Mouse (Mus musculus) heart, embryonic 11.5 days (tissue): ENCODE results near the gene Pigt. TPM values are rescaled to one million over a fixed set of nuclear protein-coding genes. Genes with fewer than 3 reads are reported as not detected.

Experiments used
- ATAC-seq: fragments of 200-750 bp; cut with Nextera tagmentation; replicated peaks from 2 replicates; pipeline ENCODE4 v1.8.0; 2017; ENCODE audit warnings: moderate library complexity; ENCODE audit not compliant: insufficient number of reproducible peaks, low FRiP score, low TSS enrichment
- H3K27ac ChIP-seq: fragments of 300-500 bp; sonication (generic); 2 replicates; pipeline ENCODE4 v1.5.1; 2014; ENCODE audit warnings: mild to moderate bottlenecking, low read depth, low read length
- H3K27me3 ChIP-seq: fragments of 300-500 bp; sonication (generic); 2 replicates; pipeline ENCODE4 v1.6.1; 2014; ENCODE audit warnings: mild to moderate bottlenecking, low read length, mixed read lengths; ENCODE audit not compliant: control insufficient read depth, insufficient read depth
- H3K36me3 ChIP-seq: fragments of 300-500 bp; sonication (generic); 2 replicates; pipeline ENCODE4 v1.6.1; 2014; ENCODE audit warnings: mild to moderate bottlenecking, low read length, moderate library complexity, mixed read lengths; ENCODE audit not compliant: control insufficient read depth, insufficient read depth
- H3K4me1 ChIP-seq: fragments of 300-500 bp; sonication (generic); 2 replicates; pipeline ENCODE4 v1.6.1; 2014; ENCODE audit warnings: low read length; ENCODE audit not compliant: control insufficient read depth, insufficient read depth
- H3K4me2 ChIP-seq: fragments of 300-500 bp; sonication (generic); 2 replicates; pipeline ENCODE4 v1.6.1; 2014; ENCODE audit warnings: mild to moderate bottlenecking, moderate library complexity
- H3K4me3 ChIP-seq: fragments of 300-500 bp; sonication (generic); 2 replicates; pipeline ENCODE4 v1.5.1; 2014; ENCODE audit warnings: low read depth, low read length
- H3K9ac ChIP-seq: fragments of 300-500 bp; sonication (generic); 2 replicates; pipeline ENCODE4 v1.6.1; 2014; ENCODE audit warnings: mild to moderate bottlenecking, low read depth, low read length, moderate library complexity
- H3K9me3 ChIP-seq: fragments of 300-500 bp; sonication (generic); replicated peaks from 2 replicates; pipeline ENCODE4 v1.6.1; 2016; ENCODE audit warnings: low read length; ENCODE audit not compliant: control insufficient read depth
- WGBS: fragments of 180-500 bp; shearing (Covaris S2); extraction: QIAGEN DNeasy Blood & Tissue Kit; methylation state at CpG from one replicate; pipeline ENCODE4 v1.1.7; 2014; ENCODE audit not compliant: insufficient replicate concordance; 5-methylcytosine and 5-hydroxymethylcytosine counted together
- polyA plus RNA-seq: library from polyadenylated mRNA; unstranded; fragments of >200 nt; fragmentation: Nextera tagmentation; extraction: Ambion mirVana; gene quantifications from 2 replicates; pipeline ENCODE4 v1.2.1, GENCODE M21; 2014

Gene Pigt
- polyA plus RNA-seq, 1 experiment from 2014 or later = 63.0 TPM

GRCm38 (mm10) chr2:164466787-164467186, 30.5 kb upstream of the Pigt start:
- Histone ChIP-seq H3K4me3 (no peak overlapping the region), H3K36me3 (peaks cover 4% of the 10 kb centered on the region), H3K9me3 (no peaks in the 10 kb centered on the region), H3K27ac (no peak overlapping the region), H3K27me3 (no peaks in the 10 kb centered on the region), H3K9ac (no peak overlapping the region), H3K4me1 (peaks cover 6% of the 10 kb centered on the region), H3K4me2 (no peak overlapping the region)
- no peak for ATAC-seq
- 62% methylated on average over 5 of the region's 5 CpGs for WGBS

GRCm38 (mm10) chr2:164470254-164470653, 27.1 kb upstream of the Pigt start:
- Histone ChIP-seq H3K27ac (no peak overlapping the region), H3K9me3 (no peaks in the 10 kb centered on the region), H3K27me3 (no peaks in the 10 kb centered on the region), H3K4me3 (no peak overlapping the region), H3K36me3 (no peaks in the 10 kb centered on the region; the same call in 1 of the 2 replicates), H3K4me2 (no peak overlapping the region), H3K4me1 (no peaks in the 10 kb centered on the region), H3K9ac (no peak overlapping the region)
- WGBS = 28% methylated on average over 10 of the region's 10 CpGs
- no peak for ATAC-seq

DNA sequence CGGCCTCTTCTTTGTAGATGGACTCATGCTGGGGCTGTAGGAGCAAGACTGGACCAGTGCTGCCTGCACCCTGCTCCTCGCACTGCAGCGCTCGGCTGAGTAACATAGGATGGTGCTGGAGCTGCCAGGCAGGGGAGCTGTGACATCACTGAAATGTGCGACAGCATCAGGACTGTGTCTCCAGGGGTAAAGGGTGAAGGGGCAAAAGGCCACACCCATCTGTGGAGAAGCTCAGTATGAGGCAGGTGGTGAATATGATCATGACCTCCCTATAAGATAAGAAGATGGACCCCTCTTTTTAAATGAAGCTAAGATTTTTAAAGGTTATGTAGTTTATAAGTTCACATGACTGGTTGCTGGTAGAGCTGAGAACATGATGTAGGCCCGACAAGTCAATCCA, 23.7 kb upstream of the Pigt start, which contains the start of gene Trp53tg5:
TSS of gene Trp53tg5 (minus strand) at position 101 of the 400 bp plus-strand sequence.
- Histone ChIP-seq H3K4me1 (no peaks in the 10 kb centered on the region), H3K4me3 (no peak within 1 kb of the TSS), H3K4me2 (no peak within 1 kb of the TSS), H3K27me3 (no peaks in the 10 kb centered on the region), H3K9me3 (no peaks in the 10 kb centered on the region), H3K9ac (peak within 1 kb of the TSS; percentile 22; the same call in 1 of the 2 replicates), H3K27ac (no peak within 1 kb of the TSS), H3K36me3 (no peaks in the 10 kb centered on the region)
- 0 out of 2 replicates have a peak, but pooled peaks have one; percentile 7 for ATAC-seq
- WGBS = 83% methylated on average over 6 of the region's 6 CpGs

- Histone ChIP-seq H3K4me2 (peak within 1 kb of the TSS; percentile 98), H3K4me1 (peaks cover 11% of the 10 kb centered on the region; the same call in 1 of the 2 replicates), H3K36me3 (no peaks in the 10 kb centered on the region), H3K9ac (peak within 1 kb of the TSS; percentile 81), H3K9me3 (no peaks in the 10 kb centered on the region), H3K27ac (peak within 1 kb of the TSS; percentile 31), H3K27me3 (peaks cover 13% of the 10 kb centered on the region), H3K4me3 (peak within 1 kb of the TSS; percentile 86)
- WGBS = 1% methylated on average over 26 of the region's 26 CpGs
- 0 out of 2 replicates have a peak, but pooled peaks have one; percentile 33 for ATAC-seq
Observed at GRCm38 (mm10) chr2:164485681-164486257, 11.6 kb upstream of the Pigt start, which contains the start of gene Dbndd2. Gene Dbndd2, plus strand, starts transcription at chr2:164486106.

DNA sequence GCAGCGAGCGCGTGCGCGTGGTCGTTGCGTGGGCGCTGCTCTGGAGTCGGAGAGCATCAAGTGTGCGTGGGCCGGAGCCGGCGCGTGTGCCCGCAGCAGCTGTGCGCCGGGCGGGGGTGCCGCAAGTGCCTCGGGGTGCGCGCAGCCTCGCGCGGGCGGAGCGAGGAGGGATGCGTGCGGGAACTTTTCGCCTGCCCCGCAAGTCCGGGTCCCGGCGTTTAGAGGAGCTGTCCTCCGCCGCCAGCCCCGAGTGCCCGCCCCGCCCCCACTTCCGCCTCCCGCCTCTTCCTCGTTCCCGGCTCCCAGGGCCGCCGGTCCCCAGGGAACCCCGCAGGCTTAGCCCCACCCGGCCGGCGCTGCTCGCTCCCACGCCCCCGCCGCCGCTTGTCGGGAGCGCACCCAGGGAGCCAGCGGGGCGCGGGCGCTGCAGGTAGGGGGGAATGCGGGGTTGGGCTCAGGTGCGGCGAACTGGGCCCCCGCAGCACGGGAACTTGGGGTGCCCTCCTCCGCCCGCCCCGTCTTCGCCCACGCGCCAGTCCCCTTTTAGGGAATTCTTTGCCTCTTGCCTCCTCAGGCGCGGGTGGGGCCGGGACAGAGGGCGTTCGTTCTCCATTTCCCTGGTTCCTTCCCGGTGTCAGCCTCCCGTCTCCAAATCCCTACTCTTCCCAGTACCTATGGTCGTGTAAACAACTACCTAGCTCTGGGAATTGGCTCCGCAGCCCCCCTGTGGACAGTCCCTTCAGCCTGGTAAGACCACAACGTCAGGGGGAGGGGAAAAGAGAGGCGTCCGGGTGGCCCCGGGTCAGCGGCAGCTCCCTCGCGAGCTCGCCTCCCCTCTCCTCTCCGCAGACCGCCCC, 10.8 kb upstream of the Pigt start:
- no peaks in the 10 kb centered on the region for H3K36me3 ChIP-seq
- H3K4me1 ChIP-seq = peaks cover 11% of the 10 kb centered on the region; the same call in 1 of the 2 replicates
- under 1% methylated on average over 76 of the region's 90 CpGs for WGBS
- peak overlapping the region; percentile 98 for H3K4me2 ChIP-seq
- peaks cover 13% of the 10 kb centered on the region for H3K27me3 ChIP-seq
- H3K9me3 ChIP-seq = no peaks in the 10 kb centered on the region
- peak overlapping the region; percentile 86 for H3K4me3 ChIP-seq
- peak overlapping the region; percentile 81 for H3K9ac ChIP-seq
- peak; percentile 50 for ATAC-seq
- H3K27ac ChIP-seq = peak overlapping the region; percentile 31

DNA sequence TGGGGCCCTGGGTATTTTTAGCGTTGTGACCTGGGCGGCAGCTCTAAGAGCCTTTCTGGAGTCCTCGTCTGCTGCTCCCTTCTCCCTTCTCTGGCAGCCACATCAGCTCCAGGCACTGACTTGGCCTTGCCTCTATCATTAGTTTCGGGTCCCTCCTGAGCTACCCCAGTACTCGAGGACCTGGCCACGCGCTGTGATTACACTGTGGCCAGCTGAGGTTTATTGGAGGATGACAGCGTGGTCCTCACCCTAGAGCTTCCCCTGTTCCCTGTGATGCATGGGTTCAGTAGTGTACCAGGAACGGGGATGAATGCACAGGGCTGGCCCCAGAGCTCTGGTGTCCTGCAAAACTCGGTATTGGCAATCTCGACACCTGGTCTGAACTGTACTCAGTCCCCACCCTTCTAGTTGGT, 10.2 kb upstream of the Pigt start:
- H3K4me2 ChIP-seq = peak overlapping the region; percentile 98
- H3K9me3 ChIP-seq = no peaks in the 10 kb centered on the region
- peak overlapping the region; percentile 81; the same call in 1 of the 2 replicates for H3K9ac ChIP-seq
- H3K4me3 ChIP-seq = peak overlapping the region; percentile 86
- H3K4me1 ChIP-seq = peaks cover 11% of the 10 kb centered on the region; the same call in 1 of the 2 replicates
- no peaks in the 10 kb centered on the region for H3K36me3 ChIP-seq
- ATAC-seq = no peak
- H3K27ac ChIP-seq = peak overlapping the region; percentile 31; the same call in 1 of the 2 replicates
- WGBS = 9% methylated on average over 11 of the region's 11 CpGs
- H3K27me3 ChIP-seq = peaks cover 13% of the 10 kb centered on the region

- no peak overlapping the region for H3K4me3 ChIP-seq
- peaks cover 13% of the 10 kb centered on the region for H3K27me3 ChIP-seq
- H3K4me2 ChIP-seq = no peak overlapping the region; the same call in 1 of the 2 replicates
- H3K9ac ChIP-seq = no peak overlapping the region
- WGBS = 57% methylated on average over 9 of the region's 9 CpGs
- no peak overlapping the region for H3K27ac ChIP-seq
- peaks cover 11% of the 10 kb centered on the region; the same call in 1 of the 2 replicates for H3K4me1 ChIP-seq
- ATAC-seq = no peak
- no peaks in the 10 kb centered on the region for H3K36me3 ChIP-seq
- no peaks in the 10 kb centered on the region for H3K9me3 ChIP-seq
Observed at GRCm38 (mm10) chr2:164487812-164488211, 9.5 kb upstream of the Pigt start.

GRCm38 (mm10) chr2:164494126-164494525, 3.2 kb upstream of the Pigt start:
- no peak overlapping the region for H3K9ac ChIP-seq
- H3K4me1 ChIP-seq = peaks cover 6% of the 10 kb centered on the region
- H3K4me2 ChIP-seq = no peak overlapping the region
- 50% methylated on average over 2 of the region's 2 CpGs for WGBS
- no peak for ATAC-seq
- no peaks in the 10 kb centered on the region for H3K36me3 ChIP-seq
- H3K27ac ChIP-seq = no peak overlapping the region
- no peaks in the 10 kb centered on the region for H3K9me3 ChIP-seq
- H3K4me3 ChIP-seq = no peak overlapping the region
- H3K27me3 ChIP-seq = no peaks in the 10 kb centered on the region
